Mouse (Mus musculus): ENCODE results near the gene Hs3st2.

DNA sequence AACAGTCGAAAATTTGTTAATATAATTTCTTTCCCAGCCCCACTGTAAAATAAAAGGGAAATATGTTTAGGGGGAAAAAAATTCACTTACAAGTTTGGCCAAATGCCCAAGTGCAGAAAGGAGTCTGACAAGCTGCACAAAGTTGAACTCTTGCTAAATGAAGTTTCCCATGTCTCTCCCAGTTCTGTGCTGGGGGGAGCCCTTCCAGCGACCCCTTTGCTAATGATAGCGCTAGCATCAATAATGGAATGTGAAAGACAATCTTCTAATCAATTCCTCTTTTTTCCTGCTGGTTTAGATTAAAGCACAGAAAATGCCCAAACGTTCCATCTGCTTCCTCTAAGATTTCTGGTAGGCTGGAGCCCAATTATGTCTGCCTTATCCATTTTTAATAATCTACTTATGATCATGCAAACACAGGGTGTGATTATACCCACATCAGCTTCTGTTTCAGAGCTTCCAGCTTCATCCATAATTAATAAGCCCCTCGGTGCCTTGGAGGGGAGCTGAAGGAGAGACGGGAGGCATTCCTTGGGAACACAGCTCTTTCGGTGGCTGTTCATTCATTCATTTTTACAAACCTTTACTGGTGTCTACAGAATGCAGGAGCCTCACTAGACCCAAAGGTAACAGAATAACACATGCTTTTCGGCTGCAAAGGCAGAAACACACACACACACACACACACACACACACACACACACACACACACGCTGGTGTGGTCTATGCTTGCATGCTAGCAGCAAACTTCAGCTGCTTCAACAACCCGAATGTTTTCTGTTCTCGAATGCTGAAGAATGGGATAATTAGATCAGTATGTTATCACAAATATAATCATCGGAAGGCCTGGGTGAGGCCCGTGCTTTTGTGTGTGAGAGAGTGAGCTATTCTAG lies 59.5 kb downstream of the Hs3st2 start:
- TF ChIP-seq CTCF (IDR thresholded peaks at IDR 0.05) (no peak), EP300 (IDR thresholded peaks at IDR 0.05) (no peak)

Data from lung, postnatal 0 days (tissue).